Mouse (Mus musculus): ENCODE measurements around the gene Ptcd1. TPM values are rescaled to one million over a fixed set of nuclear protein-coding genes. Genes with fewer than 3 reads are reported as not detected.
"Not testable (repeated sequence)": the region's sequence is repeated elsewhere in the genome, so short reads cannot be mapped to it uniquely, and the experiment has no call there.

Ptcd1 gene
- total RNA-seq (2021), result 10 to 100 TPM; 21.5 to 22.4 TPM
- long read RNA-seq, experiment 1, transcript Ptcd1-201 (9 exons, 3,087 nt), result major isoform, 29 of 37 reads
- long read RNA-seq, experiment 1, partial matches to known transcripts, result 1 of 37 reads
- long read RNA-seq, experiment 1, other reads (novel, unspliced or antisense), result 7 of 37 reads
- long read RNA-seq, experiment 2, transcript Ptcd1-201 (9 exons, 3,087 nt), result major isoform, 19 of 25 reads
- long read RNA-seq, experiment 2, partial matches to known transcripts, result 2 of 25 reads
- long read RNA-seq, experiment 2, other reads (novel, unspliced or antisense), result 4 of 25 reads

- peak; percentile 99 for DNase-seq (ENCODE audit: low spot score in 2 of 2)
Observed at GRCm38 (mm10) chr5:145166536-145167305, at the start of gene Ptcd1, which contains the start of gene Cpsf4. Gene Ptcd1 (minus strand): TSS chr5:145167108. Gene Cpsf4 (plus strand): TSS chr5:145167213.

- DNase-seq (ENCODE audit: low spot score in 2 of 2), result no peak
Observed at GRCm38 (mm10) chr5:145214679-145215078, 47.8 kb upstream of the Ptcd1 start.

- DNase-seq (ENCODE audit: low spot score in 2 of 2), result no peak
Observed at GRCm38 (mm10) chr5:145213505-145213904, 46.6 kb upstream of the Ptcd1 start.

- DNase-seq (ENCODE audit: low spot score in 2 of 2), result no peak
Observed at GRCm38 (mm10) chr5:145212216-145212615, 45.3 kb upstream of the Ptcd1 start.

- no peak for DNase-seq (ENCODE audit: low spot score in 2 of 2)
Observed at GRCm38 (mm10) chr5:145211340-145211739, 44.4 kb upstream of the Ptcd1 start.

- not testable (repeated sequence) for DNase-seq (ENCODE audit: low spot score in 2 of 2)
Observed at GRCm38 (mm10) chr5:145208391-145208790, 41.5 kb upstream of the Ptcd1 start.

GRCm38 (mm10) chr5:145207954-145208353 lies 41.0 kb upstream of the Ptcd1 start:
- DNase-seq (ENCODE audit: low spot score in 2 of 2), result no peak

- no peak for DNase-seq (ENCODE audit: low spot score in 2 of 2)
Observed at GRCm38 (mm10) chr5:145207385-145207784, 40.5 kb upstream of the Ptcd1 start.

GRCm38 (mm10) chr5:145205041-145205440 lies 38.1 kb upstream of the Ptcd1 start:
- no peak for DNase-seq (ENCODE audit: low spot score in 2 of 2)

- DNase-seq (ENCODE audit: low spot score in 2 of 2), result peak; percentile 95 to 97
Observed at GRCm38 (mm10) chr5:145203936-145204691, 37.2 kb upstream of the Ptcd1 start, which contains the start of gene Zkscan5. Gene Zkscan5 (plus strand): TSS chr5:145204562.

GRCm38 (mm10) chr5:145202446-145202845 lies 35.5 kb upstream of the Ptcd1 start:
- DNase-seq (ENCODE audit: low spot score in 2 of 2), result no peak

GRCm38 (mm10) chr5:145201321-145201991 lies 34.5 kb upstream of the Ptcd1 start, which contains the start of gene Zkscan14:
Gene Zkscan14 (minus strand): TSS chr5:145201868.
- DNase-seq (ENCODE audit: low spot score in 2 of 2), result peak; percentile 74 to 79

- no peak for DNase-seq (ENCODE audit: low spot score in 2 of 2)
Observed at GRCm38 (mm10) chr5:145200387-145200786, 33.5 kb upstream of the Ptcd1 start.

- no peak for DNase-seq (ENCODE audit: low spot score in 2 of 2)
Observed at GRCm38 (mm10) chr5:145191962-145192361, 25.1 kb upstream of the Ptcd1 start, which contains the start of gene Atp5j2. Gene Atp5j2 (minus strand): TSS chr5:145192062.

GRCm38 (mm10) chr5:145190875-145191798 lies 24.2 kb upstream of the Ptcd1 start:
- DNase-seq (ENCODE audit: low spot score in 2 of 2), result peak; percentile 94

GRCm38 (mm10) chr5:145190373-145190772 lies 23.5 kb upstream of the Ptcd1 start:
- DNase-seq (ENCODE audit: low spot score in 2 of 2), result no peak

- DNase-seq (ENCODE audit: low spot score in 2 of 2), result no peak
Observed at GRCm38 (mm10) chr5:145189416-145189815, 22.5 kb upstream of the Ptcd1 start.

GRCm38 (mm10) chr5:145185244-145185643 lies 18.3 kb upstream of the Ptcd1 start:
- DNase-seq (ENCODE audit: low spot score in 2 of 2), result no peak

- no peak for DNase-seq (ENCODE audit: low spot score in 2 of 2)
Observed at GRCm38 (mm10) chr5:145178461-145178980, 11.6 kb upstream of the Ptcd1 start.

GRCm38 (mm10) chr5:145167306-145167661 lies 376 bp upstream of the Ptcd1 start:
- DNase-seq (ENCODE audit: low spot score in 2 of 2), result no peak
